Mouse (Mus musculus) forebrain, embryonic 12.5 days (tissue): ENCODE measurements around the gene Cox7a1. TPM values are rescaled to one million over a fixed set of nuclear protein-coding genes. Genes with fewer than 3 reads are reported as not detected.

Source experiments
- ATAC-seq: fragments of 200-750 bp; cut with Nextera tagmentation; 2 replicates; pipeline ENCODE4 v1.8.0; 2017; ENCODE audit warnings: moderate TSS enrichment; ENCODE audit not compliant: low FRiP score
- H3K27ac ChIP-seq: fragments of 300-500 bp; sonication (generic); 2 replicates; pipeline ENCODE4 v1.5.1; 2016; ENCODE audit warnings: mild to moderate bottlenecking
- H3K27me3 ChIP-seq: fragments of 300-500 bp; sonication (generic); 2 replicates; pipeline ENCODE4 v1.6.1; 2016; ENCODE audit warnings: mild to moderate bottlenecking
- H3K36me3 ChIP-seq: fragments of 300-500 bp; sonication (generic); replicated peaks from 2 replicates; pipeline ENCODE4 v1.6.1; 2016; ENCODE audit warnings: mild to moderate bottlenecking
- H3K4me1 ChIP-seq: fragments of 300-500 bp; sonication (generic); 2 replicates; pipeline ENCODE4 v1.6.1; 2016
- H3K4me2 ChIP-seq: fragments of 300-500 bp; sonication (generic); 2 replicates; pipeline ENCODE4 v1.6.1; 2016; ENCODE audit warnings: mild to moderate bottlenecking, moderate library complexity
- H3K4me3 ChIP-seq: fragments of 300-500 bp; sonication (generic); replicated peaks from 2 replicates; pipeline ENCODE4 v1.5.1; 2016; ENCODE audit warnings: mild to moderate bottlenecking
- H3K9ac ChIP-seq: fragments of 300-500 bp; sonication (generic); 2 replicates; pipeline ENCODE4 v1.6.1; 2016; ENCODE audit warnings: mild to moderate bottlenecking
- H3K9me3 ChIP-seq: fragments of 300-500 bp; sonication (generic); 2 replicates; pipeline ENCODE4 v1.6.1; 2016
- WGBS: fragments of 180-500 bp; shearing (Covaris S2); methylation state at CpG from one replicate; pipeline ENCODE4 v1.1.7; 2016; 5-methylcytosine and 5-hydroxymethylcytosine counted together
- polyA plus RNA-seq: library from polyadenylated mRNA; unstranded; fragments of >200 nt; fragmentation: Nextera tagmentation; extraction: Ambion mirVana; gene quantifications from 2 replicates; pipeline ENCODE4 v1.2.1, GENCODE M21; 2016

Cox7a1 gene
- 3.0 and 3.7 TPM in 2 replicates for polyA plus RNA-seq

DNA sequence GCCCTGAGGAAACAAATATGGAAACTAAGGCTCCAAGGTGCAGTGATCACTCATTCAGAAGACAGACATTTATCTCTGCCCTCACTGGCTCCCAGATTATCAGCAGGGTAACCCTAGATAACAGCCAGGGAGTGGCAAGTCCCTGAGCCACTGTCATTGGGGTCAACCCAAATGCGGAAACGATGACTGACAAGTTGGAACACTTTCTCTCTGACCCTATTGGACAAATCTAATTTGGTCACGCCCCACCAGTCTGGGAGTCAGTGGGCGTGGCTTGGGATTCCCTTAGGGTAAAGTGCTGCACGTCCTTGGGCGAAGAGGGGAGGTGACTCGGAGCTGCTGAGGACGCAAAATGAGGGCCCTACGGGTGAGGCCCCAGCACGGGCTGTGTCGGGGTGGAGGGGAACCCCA lies at the start of gene Cox7a1:
Gene Cox7a1, plus strand, starts transcription at position 266 of the 411 bp plus-strand sequence.
- Histone ChIP-seq H3K9ac (no peak within 1 kb of the TSS), H3K9me3 (no peaks in the 10 kb centered on the region), H3K36me3 (peaks cover 28% of the 10 kb centered on the region), H3K27me3 (no peaks in the 10 kb centered on the region), H3K4me3 (peak within 1 kb of the TSS; percentile 11; the same call in 1 of the 2 replicates), H3K4me1 (peaks cover 10% of the 10 kb centered on the region), H3K27ac (no peak within 1 kb of the TSS), H3K4me2 (peak within 1 kb of the TSS; percentile 48)
- 0% methylated on average over 11 of the region's 11 CpGs for WGBS
- peak; percentile 72 for ATAC-seq

- no peaks in the 10 kb centered on the region for H3K9me3 ChIP-seq
- H3K4me3 ChIP-seq = no peak overlapping the region
- no peaks in the 10 kb centered on the region for H3K27me3 ChIP-seq
- H3K27ac ChIP-seq = no peak overlapping the region
- no peak overlapping the region for H3K9ac ChIP-seq
- H3K36me3 ChIP-seq = peaks cover 69% of the 10 kb centered on the region
- no peak for ATAC-seq
- 89% methylated on average over 10 of the region's 10 CpGs for WGBS
- no peak overlapping the region for H3K4me2 ChIP-seq
- no peaks in the 10 kb centered on the region for H3K4me1 ChIP-seq
Measured at GRCm38 (mm10) chr7:30136826-30137225, 47.1 kb upstream of the Cox7a1 start.

- H3K4me2 ChIP-seq = peak overlapping the region; percentile 63
- WGBS = 16% methylated on average over 8 of the region's 8 CpGs
- peak overlapping the region; percentile 91 for H3K27ac ChIP-seq
- no peak for ATAC-seq
- H3K4me3 ChIP-seq = peak overlapping the region; percentile 57
- H3K9me3 ChIP-seq = peaks cover 19% of the 10 kb centered on the region; the same call in 1 of the 2 replicates
- peak overlapping the region; percentile 59; the same call in 1 of the 2 replicates for H3K9ac ChIP-seq
- peaks cover 4% of the 10 kb centered on the region; the same call in 1 of the 2 replicates for H3K4me1 ChIP-seq
- H3K36me3 ChIP-seq = peaks cover 20% of the 10 kb centered on the region; the same call in 1 of the 2 replicates
- no peaks in the 10 kb centered on the region for H3K27me3 ChIP-seq
Measured at GRCm38 (mm10) chr7:30143170-30143554, 40.8 kb upstream of the Cox7a1 start.

DNA sequence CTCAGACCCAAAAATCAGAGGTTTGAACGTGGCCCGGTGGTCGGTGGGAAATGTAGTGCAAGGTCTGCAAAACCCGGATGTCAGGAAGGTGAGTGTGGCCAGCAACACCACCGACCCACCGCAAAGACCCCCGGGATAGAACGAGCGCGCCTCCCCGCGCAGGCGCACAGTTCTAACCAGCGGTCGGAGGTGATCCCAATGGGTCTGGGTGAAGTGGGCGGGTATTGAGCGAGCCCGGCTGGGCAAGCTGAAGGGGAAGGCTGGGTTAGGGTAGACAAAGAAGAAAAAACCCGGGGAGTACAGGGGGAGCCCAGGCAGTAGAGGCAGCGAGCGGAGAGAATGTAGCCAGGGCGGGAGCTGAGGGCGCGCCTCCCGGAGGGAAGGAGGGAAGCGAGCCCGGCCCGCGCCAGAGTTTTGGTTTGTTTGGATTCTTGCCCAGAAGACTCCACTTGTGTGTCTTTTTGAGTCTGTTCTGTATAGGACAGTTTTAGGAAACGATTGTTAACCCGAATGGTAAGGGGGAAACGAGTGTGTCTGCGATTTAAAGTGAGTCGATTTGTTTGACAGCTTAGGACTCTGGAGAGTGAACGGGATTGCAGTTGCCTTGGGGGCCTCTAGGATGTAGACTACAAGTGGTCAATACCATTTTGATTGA lies 40.3 kb upstream of the Cox7a1 start:
- whole genome bisulfite sequencing = 2% methylated on average over 35 of the region's 35 CpGs
- peak; percentile 96 for ATAC-seq
- H3K36me3 ChIP-seq = peaks cover 21% of the 10 kb centered on the region; the same call in 1 of the 2 replicates
- peak overlapping the region; percentile 59 for H3K9ac ChIP-seq
- peak overlapping the region; percentile 57 for H3K4me3 ChIP-seq
- H3K4me1 ChIP-seq = peaks cover 4% of the 10 kb centered on the region; the same call in 1 of the 2 replicates
- peak overlapping the region; percentile 91 for H3K27ac ChIP-seq
- H3K9me3 ChIP-seq = peaks cover 23% of the 10 kb centered on the region; the same call in 1 of the 2 replicates
- H3K4me2 ChIP-seq = peak overlapping the region; percentile 63
- H3K27me3 ChIP-seq = no peaks in the 10 kb centered on the region

- no peaks in the 10 kb centered on the region for H3K27me3 ChIP-seq
- no peak overlapping the region for H3K4me3 ChIP-seq
- H3K9ac ChIP-seq = no peak overlapping the region
- H3K4me1 ChIP-seq = peaks cover 4% of the 10 kb centered on the region; the same call in 1 of the 2 replicates
- WGBS = 92% methylated on average over 5 of the region's 5 CpGs
- H3K36me3 ChIP-seq = peaks cover 38% of the 10 kb centered on the region
- H3K27ac ChIP-seq = no peak overlapping the region
- H3K9me3 ChIP-seq = peaks cover 55% of the 10 kb centered on the region
- ATAC-seq = no peak
- H3K4me2 ChIP-seq = no peak overlapping the region
Measured at GRCm38 (mm10) chr7:30147011-30147410, 36.9 kb upstream of the Cox7a1 start.

GRCm38 (mm10) chr7:30154040-30154439 lies 29.9 kb upstream of the Cox7a1 start:
- Histone ChIP-seq H3K9me3 (peaks cover 86% of the 10 kb centered on the region), H3K4me3 (no peak overlapping the region), H3K4me2 (no peak overlapping the region), H3K4me1 (no peaks in the 10 kb centered on the region), H3K27me3 (no peaks in the 10 kb centered on the region), H3K27ac (no peak overlapping the region), H3K9ac (no peak overlapping the region), H3K36me3 (peaks cover 78% of the 10 kb centered on the region)
- WGBS = 95% methylated on average over 1 of the region's 1 CpGs
- no peak for ATAC-seq

DNA sequence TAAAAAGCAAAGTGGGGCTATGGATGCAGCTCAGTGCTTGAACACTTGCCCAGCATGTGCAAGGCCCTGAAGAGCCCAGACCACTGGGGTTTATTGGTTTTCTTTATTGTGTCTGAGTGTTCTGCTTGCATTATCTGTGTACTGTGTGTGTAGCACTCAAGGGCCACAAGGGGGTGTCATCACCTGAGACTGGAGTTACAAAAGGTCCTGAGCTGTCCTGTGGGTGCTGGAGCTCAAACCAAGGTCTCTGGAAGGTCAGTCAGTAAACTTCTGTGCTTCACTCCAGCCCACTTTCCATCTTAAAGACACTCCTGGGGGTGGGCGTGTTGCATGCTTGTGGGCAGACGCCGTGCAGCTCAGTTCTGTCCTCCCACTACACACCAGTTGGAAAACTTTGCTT lies 28.4 kb upstream of the Cox7a1 start:
- WGBS = 95% methylated on average over 3 of the region's 3 CpGs
- H3K36me3 ChIP-seq = peaks cover 77% of the 10 kb centered on the region
- ATAC-seq = no peak
- H3K4me1 ChIP-seq = no peaks in the 10 kb centered on the region
- peaks cover 84% of the 10 kb centered on the region for H3K9me3 ChIP-seq
- H3K27ac ChIP-seq = no peak overlapping the region
- H3K4me2 ChIP-seq = no peak overlapping the region
- no peak overlapping the region for H3K4me3 ChIP-seq
- H3K9ac ChIP-seq = no peak overlapping the region
- H3K27me3 ChIP-seq = no peaks in the 10 kb centered on the region

GRCm38 (mm10) chr7:30163113-30163512 lies 20.8 kb upstream of the Cox7a1 start:
- ATAC-seq = no peak
- Histone ChIP-seq H3K36me3 (peaks cover 94% of the 10 kb centered on the region), H3K4me3 (no peak overlapping the region), H3K4me2 (no peak overlapping the region), H3K9ac (no peak overlapping the region), H3K27me3 (no peaks in the 10 kb centered on the region), H3K27ac (no peak overlapping the region), H3K4me1 (no peaks in the 10 kb centered on the region; the same call in 1 of the 2 replicates), H3K9me3 (peaks cover 95% of the 10 kb centered on the region)
- WGBS = 97% methylated on average over 5 of the region's 5 CpGs

DNA sequence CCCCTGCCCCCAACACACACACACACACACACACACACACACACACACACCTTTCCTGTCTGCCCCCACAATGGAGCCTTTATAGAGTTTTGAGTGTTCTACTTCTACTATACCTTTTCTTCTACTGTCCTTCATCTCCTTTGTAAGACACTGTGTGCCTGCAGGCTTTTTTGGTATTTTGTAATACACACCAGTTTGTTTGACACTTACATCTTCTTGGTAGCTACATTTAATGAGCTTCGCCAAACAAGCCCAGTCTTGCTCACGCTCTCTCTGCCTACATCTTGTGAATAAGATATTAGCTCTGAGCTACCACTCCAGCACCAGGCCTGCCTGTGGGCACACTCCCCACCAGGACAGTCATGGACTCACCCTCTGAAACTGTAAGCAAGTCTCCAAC lies 19.2 kb upstream of the Cox7a1 start:
- Histone ChIP-seq H3K4me2 (no peak overlapping the region), H3K9ac (no peak overlapping the region), H3K9me3 (peaks cover 82% of the 10 kb centered on the region), H3K36me3 (peaks cover 78% of the 10 kb centered on the region), H3K27me3 (no peaks in the 10 kb centered on the region), H3K27ac (no peak overlapping the region), H3K4me3 (no peak overlapping the region), H3K4me1 (peaks cover 3% of the 10 kb centered on the region; the same call in 1 of the 2 replicates)
- whole genome bisulfite sequencing = 99% methylated on average over 2 of the region's 2 CpGs
- no peak for ATAC-seq

- Histone ChIP-seq H3K9me3 (peaks cover 42% of the 10 kb centered on the region), H3K27me3 (no peaks in the 10 kb centered on the region), H3K4me2 (peak overlapping the region; percentile 70), H3K27ac (peak overlapping the region; percentile 91), H3K9ac (peak overlapping the region; percentile 78), H3K4me1 (peaks cover 12% of the 10 kb centered on the region), H3K36me3 (peaks cover 37% of the 10 kb centered on the region), H3K4me3 (peak overlapping the region; percentile 69)
- ATAC-seq = no peak; the same call in 1 of the 2 replicates
- 4% methylated on average over 21 of the region's 21 CpGs for WGBS
Measured at GRCm38 (mm10) chr7:30168914-30169582, 14.9 kb upstream of the Cox7a1 start.

DNA sequence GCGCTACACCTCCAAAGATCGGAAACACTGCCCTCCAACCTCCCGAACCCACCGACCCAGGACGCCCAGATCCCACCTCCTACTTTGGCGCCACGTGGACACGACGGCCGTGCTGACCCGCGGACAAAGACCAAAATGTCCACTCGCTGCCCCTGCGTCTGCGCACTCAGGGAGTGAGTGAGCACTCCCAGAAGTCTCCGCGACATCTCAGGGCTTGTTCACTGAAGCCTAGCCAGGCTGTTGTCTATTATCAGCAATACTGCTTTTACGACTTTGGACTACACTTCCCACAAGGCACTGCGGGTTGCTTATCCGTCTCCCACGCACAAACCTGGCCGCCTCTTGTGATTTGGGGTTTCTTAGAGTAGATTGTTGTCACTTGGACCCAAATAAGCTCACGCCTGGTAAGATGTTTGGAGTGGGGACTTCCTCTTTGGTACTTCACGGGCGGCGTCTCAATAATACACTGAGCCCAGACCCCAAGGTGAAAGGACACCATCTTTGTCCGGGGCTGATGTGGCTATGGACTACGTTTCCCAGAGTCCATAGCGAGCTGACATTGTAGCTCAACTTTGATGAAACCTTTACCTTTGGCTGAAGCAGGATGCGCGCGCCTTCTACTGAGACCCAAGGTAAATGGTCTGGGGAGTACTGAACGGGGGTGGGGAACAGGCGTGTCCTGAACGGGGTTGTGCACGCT lies 14.2 kb upstream of the Cox7a1 start, which contains the start of gene Zfp146:
Gene Zfp146, minus strand, starts transcription at position 168 of the 700 bp plus-strand sequence.
- Histone ChIP-seq H3K9ac (peak within 1 kb of the TSS; percentile 78), H3K27me3 (no peaks in the 10 kb centered on the region), H3K4me2 (peak within 1 kb of the TSS; percentile 70), H3K4me3 (peak within 1 kb of the TSS; percentile 69), H3K36me3 (peaks cover 32% of the 10 kb centered on the region), H3K4me1 (peaks cover 12% of the 10 kb centered on the region), H3K9me3 (peaks cover 35% of the 10 kb centered on the region), H3K27ac (peak within 1 kb of the TSS; percentile 91)
- WGBS = under 1% methylated on average over 36 of the region's 36 CpGs
- peak; percentile 96 for ATAC-seq
